ENCODE assay signal across 21 mouse cellular contexts in genomic region chrX:23453616-23454015, GRCm38 (mm10).
DNase-seq lines count a peak whose midpoint lies in the region; ATAC-seq and TF ChIP-seq lines count a peak whose summit lies in the region.
"Had no signal": no experiment of that assay in that cellular context is flagged by ENCODE, and none has a peak within 500 bp of the region (broad histone marks: within the 10 kb centered on the region; RNA-seq: fewer than 3 reads in every experiment).

No protein-coding gene starts in this region.

- no peaks in the 10 kb centered on the region for H3K27me3 ChIP-seq in lung, embryonic 14.5 days (ENCODE audit: insufficient read depth, low read length)
- H3K27me3 ChIP-seq in limb, embryonic 10.5 days (ENCODE audit: low read depth, poor library complexity, severe bottlenecking): no peaks in the 10 kb centered on the region
- H3K27me3 ChIP-seq: heart, embryonic 13.5 days; limb, embryonic 15.5 days; neural tube, embryonic 12.5 days; stomach, embryonic 15.5 days had no signal

- H3K36me3 ChIP-seq in lung, embryonic 14.5 days (ENCODE audit: insufficient read depth): no peaks in the 10 kb centered on the region
- H3K36me3 ChIP-seq in limb, embryonic 10.5 days: no peaks in the 10 kb centered on the region
- H3K36me3 ChIP-seq: heart, embryonic 13.5 days; limb, embryonic 15.5 days; neural tube, embryonic 12.5 days; stomach, embryonic 15.5 days had no signal

- no peak for DNase-seq in frontal cortex, postnatal 14 days (ENCODE audit: low spot score in 2 of 2)
- peak; percentile 54 for DNase-seq in lung, embryonic 14.5 days
- DNase-seq in lung, postnatal 4 days: no peak
- peak; percentile 38 to 63 for DNase-seq in layer of hippocampus, adult 18-20 months (ENCODE audit: low spot score in 2 of 2)
- peak; percentile 2 for DNase-seq in right cerebral cortex, postnatal 4 days
- DNase-seq in thymus, postnatal 0 days (ENCODE audit: low spot score): no peak
- DNase-seq in limb, embryonic 10.5 days (ENCODE audit: low spot score): no peak
- DNase-seq: adrenal gland, adult 8-10 months; B cell, adult 2 months; cerebellum, adult 2 months; heart, postnatal 36 days; kidney, adult 9 months; lung, postnatal 14 days; thymus, postnatal 14 days had no signal

- no peak overlapping the region for H3K9ac ChIP-seq in lung, embryonic 14.5 days
- H3K9ac ChIP-seq: heart, embryonic 13.5 days; limb, embryonic 15.5 days; neural tube, embryonic 12.5 days; stomach, embryonic 15.5 days had no signal

- ATAC-seq in frontal cortex, adult (ENCODE audit: low TSS enrichment): 0 out of 2 replicates have a peak, but pooled peaks have one; percentile 34
- no peak for ATAC-seq in lung, embryonic 14.5 days (ENCODE audit: insufficient read depth)
- ATAC-seq: hindbrain, embryonic 16.5 days had no signal

- no peak overlapping the region for H3K4me3 ChIP-seq in lung, embryonic 14.5 days (ENCODE audit: low read depth, low read length)
- no peak overlapping the region for H3K4me3 ChIP-seq in limb, embryonic 10.5 days
- H3K4me3 ChIP-seq: heart, embryonic 13.5 days; left cerebral cortex, adult 2 months; limb, embryonic 15.5 days; neural tube, embryonic 12.5 days; stomach, embryonic 15.5 days had no signal

- 35% methylated on average over 3 of the region's 3 CpGs for WGBS in lung, embryonic 14.5 days
- 91% methylated on average over 3 of the region's 3 CpGs for WGBS in limb, embryonic 10.5 days

- no peaks in the 10 kb centered on the region for H3K4me1 ChIP-seq in lung, embryonic 14.5 days (ENCODE audit: insufficient read depth)
- no peaks in the 10 kb centered on the region for H3K4me1 ChIP-seq in limb, embryonic 10.5 days
- H3K4me1 ChIP-seq: heart, embryonic 13.5 days; limb, embryonic 15.5 days; neural tube, embryonic 12.5 days; stomach, embryonic 15.5 days had no signal

- H3K27ac ChIP-seq in lung, embryonic 14.5 days (ENCODE audit: low read depth): no peak overlapping the region
- no peak overlapping the region for H3K27ac ChIP-seq in limb, embryonic 10.5 days
- H3K27ac ChIP-seq: heart, embryonic 13.5 days; left cerebral cortex, adult 2 months; limb, embryonic 15.5 days; neural tube, embryonic 12.5 days; stomach, embryonic 15.5 days had no signal

- no peak for TF ChIP-seq CTCF in lung, embryonic 14.5 days (IDR thresholded peaks at IDR 0.05; ENCODE audit: low read depth)

- no peak overlapping the region for H3K4me2 ChIP-seq in lung, embryonic 14.5 days
- H3K4me2 ChIP-seq: heart, embryonic 13.5 days; limb, embryonic 15.5 days; neural tube, embryonic 12.5 days; stomach, embryonic 15.5 days had no signal

- H3K9me3 ChIP-seq in lung, embryonic 14.5 days (ENCODE audit: low read depth, low read length): no peaks in the 10 kb centered on the region
- no peaks in the 10 kb centered on the region for H3K9me3 ChIP-seq in limb, embryonic 10.5 days (replicated peaks)
- H3K9me3 ChIP-seq: heart, embryonic 13.5 days; limb, embryonic 15.5 days; neural tube, embryonic 12.5 days; stomach, embryonic 15.5 days had no signal

Comparison
In these comparisons a context has a peak if more than half of its experiments do, and no peak if none do; other contexts are left out.
1. DNase-seq: peak in lung, embryonic 14.5 days (single experiment), layer of hippocampus, adult 18-20 months (2 of 2) and right cerebral cortex, postnatal 4 days (single experiment); none in frontal cortex, postnatal 14 days (0 of 2), lung, postnatal 4 days (0 of 2), thymus, postnatal 0 days (single experiment) and limb, embryonic 10.5 days (single experiment).